Mouse (Mus musculus): ENCODE measurements around the gene Slc13a5.

GRCm38 (mm10) chr11:72287126-72287525, 20.1 kb upstream of the Slc13a5 start:
- TF ChIP-seq ZC3H11A (IDR thresholded peaks at IDR 0.05; ENCODE audit: borderline replicate concordance, low read depth, low read length) (no peak), HCFC1 (IDR thresholded peaks at IDR 0.05; ENCODE audit: borderline replicate concordance, insufficient read depth, low read length) (no peak)

Measured in ES-E14 (cell line).